Mouse (Mus musculus): ENCODE results near the gene Ifi206.
"Not testable (repeated sequence)": the region's sequence is repeated elsewhere in the genome, so short reads cannot be mapped to it uniquely, and the experiment has no call there.

Ifi206 gene

DNA sequence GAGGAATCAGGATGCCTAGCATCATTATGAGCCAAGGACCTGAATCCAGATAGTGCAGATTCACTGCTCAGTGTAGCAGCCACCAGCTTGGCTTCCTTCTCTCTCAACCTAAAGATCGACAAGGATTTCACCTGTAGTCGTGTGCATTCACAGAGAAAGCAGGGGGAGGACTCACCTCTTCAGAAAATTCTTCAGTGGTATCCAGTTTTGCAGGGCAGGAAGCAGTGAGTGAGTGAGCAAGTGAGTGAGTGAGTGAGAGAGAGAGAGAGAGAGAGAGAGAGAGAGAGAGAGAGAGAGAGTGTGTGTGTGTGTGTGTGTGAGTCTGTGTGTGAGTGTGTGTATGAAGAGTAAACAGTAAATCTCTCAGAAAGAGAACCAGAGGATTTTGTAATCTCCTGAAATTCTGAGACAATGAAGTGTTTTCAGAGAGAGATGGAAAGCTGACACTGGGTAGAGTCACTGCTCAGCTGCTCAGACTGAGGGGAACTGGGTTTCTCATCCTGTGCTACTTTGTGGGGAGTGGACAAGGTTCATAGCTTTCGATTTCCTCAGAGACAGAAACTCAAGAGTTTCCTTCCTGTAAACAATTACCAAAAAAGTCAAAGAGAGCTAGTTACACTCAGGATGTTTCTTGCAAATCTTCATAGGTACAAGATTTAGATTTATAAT is at the start of gene Ifi206:
Gene Ifi206, minus strand, starts transcription at position 230 of the 669 bp plus-strand sequence.
- not testable (repeated sequence) for DNase-seq (ENCODE audit: low read depth, low spot score)

DNA sequence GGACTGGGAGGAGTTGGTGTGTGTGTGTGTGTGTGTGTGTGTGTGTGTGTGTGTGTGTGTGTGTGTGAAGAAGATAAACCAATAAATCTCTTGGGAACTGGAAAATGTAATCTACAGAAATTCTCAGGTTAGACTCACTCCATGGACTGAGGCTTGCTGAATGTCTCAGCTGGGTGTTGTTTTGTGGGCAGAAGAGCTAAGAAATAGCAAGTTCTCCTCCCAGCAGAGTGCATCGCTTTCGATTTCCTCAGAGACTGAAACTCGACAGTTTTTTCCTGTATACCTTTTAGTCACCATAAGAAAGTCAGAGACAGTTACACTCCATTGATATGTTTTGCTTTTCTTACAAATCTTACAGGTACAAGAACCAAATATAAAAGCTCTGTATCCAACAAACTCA is 45.0 kb upstream of the Ifi206 start, which contains the start of gene Ifi214:
Gene Ifi214, minus strand, starts transcription at position 167 of the 400 bp plus-strand sequence.
- DNase-seq (ENCODE audit: low read depth, low spot score): not testable (repeated sequence)

DNA sequence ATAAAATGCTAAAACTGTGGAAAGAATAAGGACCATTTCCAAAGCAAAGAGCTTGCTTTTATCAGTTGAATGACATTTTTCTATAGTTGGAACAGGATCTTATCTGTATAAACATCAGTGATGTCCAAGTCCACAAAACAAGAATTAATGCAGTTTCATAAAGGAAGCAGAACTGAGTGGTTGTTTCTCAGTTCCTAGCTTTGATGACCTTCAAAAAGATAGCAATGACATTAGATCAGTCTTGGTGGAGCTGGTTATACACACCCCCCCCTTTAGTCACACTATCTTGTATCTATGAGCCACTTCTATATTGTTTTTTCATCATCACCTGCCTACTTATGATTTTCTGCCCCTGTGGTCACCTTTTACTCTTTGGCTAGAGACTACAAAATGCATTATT is 30.6 kb upstream of the Ifi206 start:
- DNase-seq (ENCODE audit: low read depth, low spot score): no peak

DNA sequence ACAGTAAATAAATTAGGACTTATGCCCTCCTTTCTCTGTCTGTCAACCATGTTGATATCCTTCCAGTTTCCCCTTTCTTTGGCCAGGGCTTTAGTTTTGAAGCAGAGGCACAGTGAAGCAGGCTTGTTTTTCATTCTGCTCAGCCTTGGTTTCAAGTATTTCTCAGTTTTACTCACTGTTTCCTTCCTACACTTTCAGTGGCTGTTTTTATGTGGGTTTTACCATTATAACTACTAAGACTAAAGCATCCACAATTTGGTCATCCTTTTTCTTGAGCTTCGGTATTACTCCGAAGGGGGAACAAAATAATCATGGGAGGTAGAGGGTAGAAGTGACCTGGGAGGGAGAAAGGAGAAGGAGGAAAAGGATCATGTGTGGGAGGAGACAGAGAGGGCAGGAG is 19.8 kb upstream of the Ifi206 start:
- DNase-seq (ENCODE audit: low read depth, low spot score): not testable (repeated sequence)

DNA sequence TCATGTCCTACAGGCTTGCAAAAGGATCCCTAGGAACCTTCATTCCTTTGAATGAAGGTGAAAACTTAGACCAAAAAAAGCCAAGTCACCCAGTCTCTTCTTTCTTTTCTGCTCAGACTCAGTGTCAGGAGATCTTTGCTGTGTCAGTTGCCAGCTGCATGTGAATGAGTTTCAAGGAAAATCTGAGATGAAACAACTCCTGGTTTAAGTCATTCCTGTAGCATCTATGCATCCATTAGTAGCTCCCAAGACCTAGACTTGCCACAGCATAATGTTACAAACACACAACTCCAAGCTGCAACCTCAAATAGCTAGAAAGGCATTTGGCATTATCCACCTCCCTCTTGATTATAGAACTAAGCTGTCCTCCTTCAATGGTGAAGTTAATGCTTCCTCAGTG is 642 bp upstream of the Ifi206 start:
- DNase-seq (ENCODE audit: low read depth, low spot score): not testable (repeated sequence)

DNA sequence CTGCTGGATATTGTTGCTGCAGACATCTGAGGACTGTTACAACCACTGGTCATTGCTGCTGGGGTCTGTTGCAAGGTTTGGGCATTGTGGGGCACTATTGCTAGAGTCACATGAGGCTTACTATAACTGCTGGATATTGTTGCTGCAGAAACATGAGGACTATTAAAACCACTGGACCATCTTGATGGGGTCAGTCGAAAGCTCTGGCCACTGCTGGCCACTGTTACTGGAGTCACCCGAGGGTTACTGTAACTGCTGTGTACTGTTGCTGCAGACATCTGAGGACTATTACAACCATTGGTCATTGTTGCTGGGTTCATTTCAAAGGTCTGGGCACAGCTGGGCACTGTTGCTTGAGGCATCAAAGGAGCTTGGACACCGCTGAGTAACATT is 9.7 kb downstream of the Ifi206 start:
- DNase-seq (ENCODE audit: low read depth, low spot score): not testable (repeated sequence)

DNA sequence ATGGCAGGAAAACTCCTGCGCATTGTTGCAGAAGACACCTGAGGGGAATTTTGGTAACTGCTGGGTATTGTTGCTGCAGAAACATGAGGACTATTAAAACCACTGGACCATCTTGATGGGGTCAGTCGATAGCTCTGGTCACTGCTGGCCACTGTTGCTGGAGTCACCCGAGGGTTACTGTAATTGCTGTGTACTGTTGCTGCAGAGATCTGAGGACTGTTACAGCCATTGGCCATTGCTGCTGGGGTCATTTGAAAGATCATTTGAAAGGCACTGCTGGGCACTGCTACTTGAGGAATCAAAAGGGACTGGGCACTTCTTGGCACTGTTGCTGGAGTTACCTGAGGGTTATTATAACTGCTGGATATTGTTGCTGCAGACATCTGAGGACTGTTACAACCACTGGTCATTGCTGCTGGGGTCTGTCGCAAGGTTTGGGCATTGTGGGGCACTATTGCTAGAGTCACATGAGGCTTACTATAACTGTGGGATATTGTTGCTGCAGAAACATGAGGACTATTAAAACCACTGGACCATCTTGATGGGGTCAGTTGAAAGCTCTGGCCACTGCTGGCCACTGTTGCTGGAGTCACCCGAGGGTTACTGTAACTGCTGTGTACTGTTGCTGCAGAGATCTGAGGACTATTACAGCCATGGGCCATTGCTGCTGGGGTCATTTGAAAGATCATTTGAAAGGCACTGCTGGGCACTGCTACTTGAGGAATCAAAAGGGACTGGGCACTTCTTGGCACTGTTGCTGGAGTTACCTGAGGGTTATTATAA is 10.3 kb downstream of the Ifi206 start:
- not testable (repeated sequence) for DNase-seq (ENCODE audit: low read depth, low spot score)

DNA sequence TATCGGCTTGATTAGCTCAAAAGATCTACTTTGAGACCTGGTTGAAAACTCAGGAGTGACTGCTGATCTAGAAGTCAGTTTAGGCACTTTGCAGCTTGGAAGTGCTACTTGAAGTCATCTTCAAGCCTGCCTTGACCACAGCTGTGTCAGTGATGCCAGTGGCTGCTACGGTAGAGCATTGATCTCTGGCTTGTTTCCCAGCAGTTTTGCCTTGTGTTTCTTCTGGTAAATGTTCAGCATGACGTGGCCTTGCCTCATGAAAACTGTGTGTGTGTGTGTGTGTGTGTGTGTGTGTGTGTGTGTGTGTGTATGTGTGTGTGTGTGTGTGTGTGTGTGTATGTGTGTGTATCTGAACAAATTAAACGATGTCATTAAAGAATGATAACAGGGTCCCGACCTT is 34.1 kb downstream of the Ifi206 start:
- no peak for DNase-seq (ENCODE audit: low read depth, low spot score)

DNA sequence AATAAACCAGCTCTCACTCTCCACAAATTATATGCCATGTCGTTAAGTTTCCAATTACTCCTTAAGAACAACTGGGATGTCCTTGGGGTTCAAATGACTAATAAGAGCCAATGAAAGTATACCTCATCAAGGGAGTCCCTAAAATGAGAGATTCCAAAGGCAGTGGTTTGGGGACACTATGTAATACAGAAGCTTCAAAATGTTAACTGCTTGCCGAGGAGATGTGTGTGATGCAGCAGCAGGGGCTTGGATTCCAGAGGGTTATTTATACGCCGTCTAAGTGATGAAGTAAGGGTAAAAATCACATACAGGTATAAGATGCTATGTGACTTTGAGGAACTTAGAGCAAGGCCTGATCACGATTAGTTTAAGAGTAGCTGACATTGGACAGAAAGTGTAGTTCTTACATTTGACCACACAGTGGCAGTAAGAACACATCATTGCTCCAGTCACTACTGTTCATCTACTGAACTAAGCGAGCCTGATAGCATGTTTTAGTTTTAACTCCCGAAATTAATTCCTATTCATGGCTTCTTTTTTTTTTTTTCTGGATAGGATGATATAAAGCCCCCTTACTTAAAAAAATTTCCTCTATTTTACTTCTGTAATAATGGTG is 34.6 kb downstream of the Ifi206 start:
- DNase-seq (ENCODE audit: low read depth, low spot score): peak; percentile 30

DNA sequence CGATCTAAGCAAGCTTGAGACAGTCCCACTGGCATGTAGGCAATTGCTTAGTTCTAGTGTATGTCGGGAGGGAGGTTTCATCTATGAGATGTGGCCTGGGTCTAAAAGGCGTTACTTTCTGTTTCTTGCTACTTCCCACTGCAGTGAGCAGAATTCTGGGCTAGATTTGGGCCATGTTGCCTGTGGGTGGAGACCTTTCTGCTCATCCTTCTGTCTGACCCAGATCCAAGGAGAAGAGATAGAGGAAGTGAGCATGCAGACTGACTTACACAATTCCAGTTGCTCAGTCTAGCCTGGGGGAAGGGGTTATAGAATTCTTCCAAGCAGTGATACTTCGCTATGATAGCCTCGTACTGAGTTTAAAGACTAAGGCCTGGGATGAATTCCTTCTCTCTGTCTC is 39.2 kb downstream of the Ifi206 start:
- no peak for DNase-seq (ENCODE audit: low read depth, low spot score)

DNA sequence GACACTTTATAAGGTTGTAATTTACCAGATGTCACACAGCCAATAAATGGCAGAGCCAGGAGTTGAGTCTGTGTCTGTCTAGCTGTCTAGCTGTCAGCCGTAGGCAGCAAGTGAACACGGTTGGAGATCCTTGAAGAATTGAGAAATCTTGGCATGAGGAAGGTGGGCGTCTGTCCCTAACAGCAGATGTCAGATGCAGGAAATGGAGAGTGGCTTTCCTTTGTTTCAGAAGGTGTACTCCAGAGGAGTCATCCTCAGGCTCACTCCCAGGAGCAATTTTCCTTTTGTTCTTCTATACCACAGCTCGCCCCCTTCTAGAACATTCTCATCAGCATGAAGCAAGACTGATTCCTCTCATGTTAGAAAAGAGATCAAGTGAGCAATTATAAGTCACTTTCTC is 40.2 kb downstream of the Ifi206 start:
- DNase-seq (ENCODE audit: low read depth, low spot score): no peak

DNA sequence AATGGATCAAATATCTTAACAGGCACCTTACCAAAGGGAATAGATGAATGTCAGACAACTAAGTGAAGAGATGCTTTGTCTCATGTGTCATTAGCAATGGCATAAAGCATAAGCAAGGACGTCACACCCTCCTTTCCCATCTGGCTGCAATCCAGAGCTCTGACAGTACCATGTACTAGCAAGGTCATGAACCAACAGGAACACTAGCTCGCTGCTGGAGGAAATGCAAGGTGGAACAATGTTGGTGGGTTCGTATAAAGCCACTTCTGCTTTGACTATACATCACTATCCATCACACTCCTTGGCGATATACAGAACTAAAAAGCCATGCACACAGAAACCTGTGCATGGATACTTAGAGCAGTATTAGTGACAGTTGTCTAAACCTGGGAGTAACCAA is 43.8 kb downstream of the Ifi206 start:
- DNase-seq (ENCODE audit: low read depth, low spot score): no peak

DNA sequence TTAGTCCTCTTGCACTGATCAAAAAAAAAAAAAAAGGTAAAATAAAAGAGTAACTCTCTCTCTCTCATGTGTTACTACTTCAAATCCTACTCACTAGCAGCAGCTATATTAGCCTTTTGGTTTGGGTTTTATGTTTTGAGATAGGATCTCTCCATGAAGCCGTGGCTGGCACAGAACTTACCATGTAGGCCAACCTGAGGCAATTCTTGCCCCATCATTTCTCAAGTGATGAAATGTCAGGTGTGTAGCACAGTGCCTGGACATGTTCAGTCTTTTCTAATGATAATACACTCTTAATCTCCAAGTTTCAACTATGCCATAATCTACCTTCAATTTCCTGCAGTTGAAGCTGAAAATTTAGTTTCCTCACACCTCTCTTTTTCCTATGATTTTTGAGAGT is 47.8 kb downstream of the Ifi206 start:
- no peak for DNase-seq (ENCODE audit: low read depth, low spot score)

DNA sequence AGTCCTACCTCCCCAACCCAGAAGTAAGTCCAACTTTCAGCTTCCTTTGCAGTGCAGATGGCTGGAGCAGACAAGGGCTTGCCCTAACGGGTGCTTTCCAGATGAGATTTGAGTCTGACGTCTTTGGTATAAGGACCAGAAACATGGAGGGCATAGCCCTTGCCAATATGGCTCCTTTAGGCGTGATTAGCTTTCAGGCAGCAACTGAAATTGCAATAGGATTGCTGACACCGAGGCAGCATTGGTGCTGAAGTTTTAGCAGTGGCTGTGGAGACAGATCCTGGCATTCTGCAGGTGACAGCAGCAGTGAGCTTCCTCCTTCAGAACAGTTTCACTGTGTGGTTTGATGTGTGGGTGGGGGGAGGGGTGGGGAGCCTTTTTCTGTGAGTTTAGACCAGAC is 49.6 kb downstream of the Ifi206 start:
- no peak for DNase-seq (ENCODE audit: low read depth, low spot score)

DNA sequence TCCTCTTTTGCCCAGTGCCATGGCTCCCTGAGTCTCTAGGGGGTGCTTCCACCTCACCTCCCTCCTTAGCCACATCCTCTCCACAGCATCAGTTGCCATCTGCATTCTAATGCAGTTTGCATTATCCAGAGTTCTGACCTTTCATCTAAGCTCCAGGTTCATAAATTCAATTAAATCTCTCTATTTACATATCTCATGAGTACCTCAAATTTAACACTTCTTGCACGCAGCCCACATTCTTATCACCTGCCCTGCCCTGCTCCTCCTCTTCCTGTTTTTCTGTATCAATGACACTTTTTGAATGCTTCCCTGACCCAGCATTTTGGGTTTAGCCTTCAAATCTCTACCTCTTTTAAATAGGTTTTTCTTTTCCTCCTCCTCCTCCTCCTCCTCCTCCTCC is 50.2 kb downstream of the Ifi206 start:
- no peak for DNase-seq (ENCODE audit: low read depth, low spot score)

DNA sequence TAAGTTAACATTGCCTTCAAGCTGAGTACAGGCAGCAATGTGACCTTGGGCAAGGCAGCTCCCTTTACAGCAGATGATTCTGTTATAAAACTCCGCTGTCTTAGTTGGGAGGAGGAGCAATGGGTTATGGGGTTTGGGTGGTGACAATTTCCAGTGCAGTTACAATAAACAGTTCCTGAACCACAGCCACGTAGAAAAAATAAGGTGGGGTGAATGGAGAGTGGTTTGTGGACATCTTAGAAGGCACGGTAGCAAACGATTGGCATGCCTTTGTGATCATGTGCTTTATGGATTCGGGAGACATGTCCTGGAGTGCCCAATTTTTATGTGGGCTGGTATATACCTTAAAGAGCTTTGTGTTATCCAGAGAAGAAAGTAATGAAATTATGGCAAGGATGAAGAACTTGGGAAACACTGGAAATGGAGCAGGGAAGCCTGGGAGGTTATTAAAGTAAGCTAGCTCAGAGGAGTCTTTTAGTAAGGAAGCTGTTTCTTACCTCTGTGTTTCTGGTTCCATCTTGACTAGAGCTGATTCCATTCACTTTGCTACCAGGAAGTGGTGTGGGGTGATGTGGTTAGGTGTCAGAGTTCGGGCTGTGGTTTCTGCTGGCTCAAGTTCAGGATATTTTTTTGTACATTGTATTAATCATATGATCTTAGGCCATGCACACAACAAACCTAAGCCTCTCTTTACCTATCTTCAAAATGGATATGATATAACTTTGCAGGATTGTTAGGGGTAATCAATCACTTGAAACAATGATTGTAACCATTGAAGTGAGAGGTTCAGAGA is 53.5 kb downstream of the Ifi206 start:
- DNase-seq (ENCODE audit: low read depth, low spot score): no peak

DNA sequence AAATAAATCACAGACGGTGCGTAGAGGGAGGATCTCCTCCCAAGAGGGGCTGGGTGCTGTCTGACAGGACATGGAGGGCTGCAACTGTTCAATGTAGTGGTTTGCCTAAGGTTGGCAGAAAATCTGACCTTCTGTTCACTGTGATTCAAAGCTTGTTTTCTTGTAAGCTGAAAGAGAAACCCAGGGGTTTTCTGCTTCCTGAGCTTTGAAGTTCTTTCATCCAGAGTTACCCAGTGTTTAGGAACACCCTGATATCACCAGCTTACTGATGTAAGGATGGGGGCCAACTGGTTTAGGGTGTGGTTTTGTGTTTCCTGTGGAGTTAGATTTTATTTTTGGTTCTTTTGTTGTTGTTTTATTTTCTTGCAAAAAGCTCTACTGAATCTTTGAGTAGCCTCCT is 58.4 kb downstream of the Ifi206 start:
- DNase-seq (ENCODE audit: low read depth, low spot score): no peak

DNA sequence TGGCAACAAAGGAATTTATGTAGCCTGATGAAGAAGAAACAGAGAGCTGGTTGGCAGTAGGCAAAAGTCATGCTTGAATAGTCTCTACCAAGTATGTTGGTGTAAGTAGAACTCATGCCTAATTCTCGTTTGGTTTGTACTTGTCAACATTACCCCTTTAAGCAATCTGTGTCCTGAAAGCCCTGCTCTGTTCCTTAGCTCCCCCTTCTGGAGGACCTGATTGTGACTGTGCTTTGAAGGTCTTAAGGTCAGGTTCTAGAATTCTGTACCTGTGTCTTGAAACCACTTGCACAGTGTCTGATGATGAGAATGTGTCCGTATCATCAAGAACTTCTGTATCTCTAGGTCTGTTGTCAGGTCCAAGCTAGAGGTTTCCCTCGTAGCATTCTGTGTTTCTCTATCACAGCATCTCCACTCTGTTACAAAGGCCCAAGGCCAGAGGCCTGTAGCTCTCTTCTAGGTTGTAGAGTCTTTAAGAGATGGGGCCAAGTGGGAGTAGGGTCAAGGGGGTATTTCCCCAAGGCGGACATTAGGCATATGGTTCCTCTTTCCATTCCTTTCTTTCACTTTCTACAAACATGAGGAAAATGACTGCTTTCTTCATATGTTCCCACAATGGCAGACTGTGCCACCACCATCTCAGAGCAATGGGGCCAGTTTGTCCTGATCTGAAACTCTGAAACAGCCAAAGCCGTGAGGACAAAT is 60.7 kb downstream of the Ifi206 start:
- DNase-seq (ENCODE audit: low read depth, low spot score): no peak

DNA sequence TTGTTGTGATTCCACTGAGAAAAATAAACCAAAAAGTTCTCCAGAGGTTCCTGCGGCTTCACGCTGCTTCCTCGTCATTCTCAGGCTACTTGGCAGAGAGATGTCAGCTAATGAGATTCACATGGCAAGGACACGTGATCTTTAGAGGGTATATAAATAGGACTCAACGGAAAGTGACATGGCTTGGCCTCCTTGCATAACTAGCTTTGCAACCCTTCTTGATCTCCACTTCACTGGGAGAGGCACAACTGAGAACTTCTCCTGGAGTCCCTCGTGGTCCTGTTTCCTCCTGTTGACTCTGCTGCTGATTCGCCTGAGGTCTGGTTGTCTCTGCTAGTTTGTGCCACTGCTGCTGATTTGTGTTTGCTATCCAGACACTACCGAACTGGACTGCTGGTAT is 63.5 kb downstream of the Ifi206 start:
- no peak for DNase-seq (ENCODE audit: low read depth, low spot score)

DNA sequence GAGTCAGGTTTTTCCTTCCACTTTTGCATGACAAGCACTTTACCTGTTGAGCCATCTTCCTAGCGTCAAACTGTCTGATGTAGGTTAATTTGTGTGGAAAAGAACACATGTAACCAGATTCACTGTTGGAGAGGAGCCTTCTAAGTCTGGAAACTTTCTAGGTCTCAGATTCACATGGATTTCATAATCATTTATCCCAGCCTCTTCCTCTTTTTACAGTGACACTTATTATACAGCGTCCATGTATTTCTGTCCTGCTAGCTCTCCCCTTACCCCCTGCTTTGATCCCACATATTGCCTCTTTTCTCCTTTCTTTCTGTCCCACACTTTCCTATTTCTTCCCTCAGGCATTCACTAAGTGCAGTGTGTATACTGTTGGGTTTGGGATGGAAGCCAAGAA is 64.5 kb downstream of the Ifi206 start:
- DNase-seq (ENCODE audit: low read depth, low spot score): no peak

DNA sequence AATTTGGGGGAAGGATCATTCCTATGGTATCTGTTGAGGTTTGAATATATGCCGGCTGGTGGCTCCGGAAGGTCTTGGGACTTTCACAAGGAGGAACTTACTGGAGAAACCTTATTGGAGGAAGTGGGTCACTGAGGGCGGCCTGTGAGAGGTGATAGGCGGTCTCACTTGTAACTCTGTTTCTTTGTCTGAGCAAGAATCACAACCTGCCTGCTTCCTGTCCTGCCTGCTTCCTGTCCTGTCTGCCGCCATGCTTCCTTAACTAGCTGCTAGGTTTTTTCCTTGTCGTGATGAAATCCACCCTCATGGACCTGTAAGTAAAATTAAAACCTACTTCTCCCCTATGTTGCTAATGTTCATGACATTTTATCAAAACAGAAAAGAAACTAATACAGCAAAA is 70.5 kb downstream of the Ifi206 start:
- DNase-seq (ENCODE audit: low read depth, low spot score): no peak
